Mouse (Mus musculus): Measurements from ENCODE around the gene Far2. TPM values are rescaled to one million over a fixed set of nuclear protein-coding genes. Genes with fewer than 3 reads are reported as not detected.
A peak's percentile ranks its signal among the peaks of the same experiment; 100 is the strongest.

The Far2 gene
- polyA plus RNA-seq, 1 experiment, result not detected

DNA sequence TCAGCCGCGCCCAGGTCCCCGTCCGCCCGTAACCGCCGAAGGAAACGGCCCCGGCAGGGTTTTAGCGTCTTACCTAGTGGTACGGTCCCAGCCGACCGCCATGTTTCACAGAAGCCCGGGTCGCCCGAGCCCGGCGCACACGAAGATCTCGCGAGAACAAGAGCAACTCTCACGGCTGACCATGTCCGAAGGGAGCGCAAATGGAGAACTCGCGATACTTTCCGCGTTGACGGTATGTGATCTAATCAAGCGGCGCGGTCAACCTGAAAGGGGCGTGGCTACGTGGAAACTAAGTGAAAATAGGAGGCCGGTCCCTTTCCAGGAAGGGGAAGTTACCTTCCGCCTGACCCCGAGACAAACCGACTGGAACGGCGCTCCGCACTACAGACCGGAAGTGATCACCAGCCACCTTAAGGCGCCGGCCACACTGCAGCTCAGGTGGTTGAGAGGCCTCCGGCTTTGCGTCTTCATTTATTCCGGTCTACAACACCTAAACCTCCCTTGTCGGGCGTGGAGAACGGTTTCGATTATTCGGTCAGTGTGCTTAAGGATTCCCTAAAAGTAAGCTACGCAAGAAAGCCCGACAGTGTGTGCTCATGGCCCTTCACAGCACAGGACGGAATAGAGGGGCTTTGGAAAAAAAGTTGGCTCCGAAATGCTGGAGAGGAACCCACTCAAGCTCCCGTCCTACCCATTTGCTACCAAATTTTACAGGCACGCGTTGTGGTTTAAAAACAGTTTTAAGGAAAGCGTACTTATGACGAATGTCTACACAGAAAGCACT, 165.0 kb downstream of the Far2 start, which contains the start of gene Ergic2:
Gene Ergic2 (minus strand): TSS at position 478 of the 784 bp plus-strand sequence.
- peak within 1 kb of the TSS; percentile 82 for H3K27ac ChIP-seq (ENCODE audit: insufficient read depth, low read depth, low read length)
- TF ChIP-seq CTCF (IDR thresholded peaks at IDR 0.05; ENCODE audit: low read depth, low read length) (no peak), POLR2A (IDR thresholded peaks at IDR 0.05; ENCODE audit: borderline replicate concordance, low read depth, low read length) (peak; percentile 83; the same call in 1 of the 2 replicates)
- peaks cover 5% of the 10 kb centered on the region for H3K4me1 ChIP-seq (ENCODE audit: control insufficient read depth, insufficient read depth, low read length)
- H3K4me3 ChIP-seq (ENCODE audit: insufficient read depth, low read length), result peak within 1 kb of the TSS; percentile 99

GRCm38 (mm10) chr6:148214765-148215164, 167.7 kb downstream of the Far2 start:
- no peak for TF ChIP-seq POLR2A (IDR thresholded peaks at IDR 0.05; ENCODE audit: borderline replicate concordance, low read depth, low read length)
- TF ChIP-seq CTCF (IDR thresholded peaks at IDR 0.05; ENCODE audit: low read depth, low read length), result no peak
- peaks cover 4% of the 10 kb centered on the region for H3K4me1 ChIP-seq (ENCODE audit: control insufficient read depth, insufficient read depth, low read length)
- no peak overlapping the region for H3K4me3 ChIP-seq (ENCODE audit: insufficient read depth, low read length)
- H3K27ac ChIP-seq (ENCODE audit: insufficient read depth, low read depth, low read length), result no peak overlapping the region

- H3K4me3 ChIP-seq (ENCODE audit: insufficient read depth, low read length), result no peak overlapping the region
- TF ChIP-seq CTCF (IDR thresholded peaks at IDR 0.05; ENCODE audit: low read depth, low read length) (no peak), POLR2A (IDR thresholded peaks at IDR 0.05; ENCODE audit: borderline replicate concordance, low read depth, low read length) (no peak)
- H3K4me1 ChIP-seq (ENCODE audit: control insufficient read depth, insufficient read depth, low read length), result peaks cover 4% of the 10 kb centered on the region
- no peak overlapping the region for H3K27ac ChIP-seq (ENCODE audit: insufficient read depth, low read depth, low read length)
Measured at GRCm38 (mm10) chr6:148216752-148217151, 169.7 kb downstream of the Far2 start.

DNA sequence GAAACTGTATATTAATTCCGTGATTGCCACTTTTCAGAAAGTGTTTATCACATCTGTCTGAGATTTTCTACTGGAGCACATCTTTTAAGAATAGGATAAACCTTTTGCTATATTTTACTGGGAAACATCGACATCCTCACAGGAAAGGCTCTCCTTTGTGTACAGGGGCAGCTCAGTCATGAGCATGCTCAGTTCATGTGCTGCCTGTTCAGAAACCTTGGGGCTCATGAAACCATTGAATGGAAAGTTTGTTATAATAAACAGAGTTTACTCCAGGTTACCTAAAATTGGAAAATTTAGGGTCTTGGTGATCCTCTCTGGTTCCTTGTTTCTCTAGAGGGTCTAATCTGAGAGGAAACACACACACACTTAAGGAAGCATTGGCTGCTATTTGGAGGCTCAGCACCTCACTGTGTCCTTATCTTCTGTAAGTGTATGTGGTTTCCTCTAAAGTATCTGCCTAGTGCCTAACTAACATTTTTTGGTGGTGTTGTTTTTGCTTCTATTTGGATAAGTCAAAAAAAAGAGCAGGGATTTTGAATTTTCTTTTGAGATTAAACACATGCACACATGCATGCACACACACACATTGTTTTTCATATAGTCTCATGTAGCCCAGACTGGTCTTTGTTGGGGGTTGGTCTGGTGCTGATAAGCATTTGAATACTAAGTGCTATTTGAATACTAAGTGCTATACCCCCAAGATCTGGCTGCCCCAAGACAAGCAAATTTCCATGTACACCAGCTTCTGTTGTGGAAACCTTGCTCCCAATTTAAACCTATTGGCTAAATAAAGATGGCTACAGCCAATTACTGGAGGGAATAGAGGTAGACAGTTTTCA, 171.4 kb downstream of the Far2 start:
- Histone ChIP-seq H3K27ac (ENCODE audit: insufficient read depth, low read depth, low read length) (no peak overlapping the region), H3K4me1 (ENCODE audit: control insufficient read depth, insufficient read depth, low read length) (peaks cover 5% of the 10 kb centered on the region; the same call in 1 of the 2 replicates), H3K4me3 (ENCODE audit: insufficient read depth, low read length) (no peak overlapping the region)
- TF ChIP-seq POLR2A (IDR thresholded peaks at IDR 0.05; ENCODE audit: borderline replicate concordance, low read depth, low read length), result no peak
- no peak for TF ChIP-seq CTCF (IDR thresholded peaks at IDR 0.05; ENCODE audit: low read depth, low read length)

GRCm38 (mm10) chr6:148222686-148223085, 175.6 kb downstream of the Far2 start:
- Histone ChIP-seq H3K4me3 (ENCODE audit: insufficient read depth, low read length) (no peak overlapping the region), H3K4me1 (ENCODE audit: control insufficient read depth, insufficient read depth, low read length) (peaks cover 3% of the 10 kb centered on the region; the same call in 1 of the 2 replicates), H3K27ac (ENCODE audit: insufficient read depth, low read depth, low read length) (no peak overlapping the region)
- no peak for TF ChIP-seq POLR2A (IDR thresholded peaks at IDR 0.05; ENCODE audit: borderline replicate concordance, low read depth, low read length)
- no peak for TF ChIP-seq CTCF (IDR thresholded peaks at IDR 0.05; ENCODE audit: low read depth, low read length)

DNA sequence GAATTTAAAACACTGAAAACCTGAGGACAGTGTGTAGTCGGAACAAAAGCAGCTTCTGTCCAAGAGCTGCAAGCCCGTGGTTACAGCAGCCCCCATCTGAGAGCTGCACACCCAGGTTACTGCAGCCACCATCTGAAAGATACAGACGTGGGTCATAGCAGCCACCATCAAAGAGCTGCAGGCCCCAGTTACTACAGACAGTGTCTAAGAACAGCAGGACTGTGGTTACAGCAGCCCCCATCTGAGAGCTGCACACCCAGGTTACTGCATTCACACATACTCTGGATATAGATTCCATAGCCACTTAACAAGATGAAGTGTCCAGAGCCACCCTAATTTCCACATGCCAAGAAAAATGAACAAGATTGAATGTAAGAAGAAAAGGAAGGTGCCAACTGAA, 180.5 kb downstream of the Far2 start:
- Histone ChIP-seq H3K27ac (ENCODE audit: insufficient read depth, low read depth, low read length) (no peak overlapping the region), H3K4me3 (ENCODE audit: insufficient read depth, low read length) (no peak overlapping the region), H3K4me1 (ENCODE audit: control insufficient read depth, insufficient read depth, low read length) (peaks cover 3% of the 10 kb centered on the region; the same call in 1 of the 2 replicates)
- TF ChIP-seq POLR2A (IDR thresholded peaks at IDR 0.05; ENCODE audit: borderline replicate concordance, low read depth, low read length), result no peak
- TF ChIP-seq CTCF (IDR thresholded peaks at IDR 0.05; ENCODE audit: low read depth, low read length), result no peak

Other genes with a start within 250 kb of the Far2 start
- gene Ergic2, start 165.1 kb downstream of the Far2 start, polyA plus RNA-seq (2012; ENCODE audit: insufficient read depth, insufficient read length, missing spikeins), result 62.4 and 72.2 TPM in 2 replicates

All from bone marrow macrophage, adult 2 months (primary cell).